Mouse (Mus musculus) frontal cortex, adult (tissue): ENCODE results near the gene Cd276.

Experiments
- ATAC-seq: cut with Nextera tagmentation; 2 replicates; pipeline ENCODE4 v1.9.2; 2017; ENCODE audit warnings: mild to moderate bottlenecking, moderate library complexity, mixed read lengths; ENCODE audit not compliant: low TSS enrichment

The Cd276 gene

DNA sequence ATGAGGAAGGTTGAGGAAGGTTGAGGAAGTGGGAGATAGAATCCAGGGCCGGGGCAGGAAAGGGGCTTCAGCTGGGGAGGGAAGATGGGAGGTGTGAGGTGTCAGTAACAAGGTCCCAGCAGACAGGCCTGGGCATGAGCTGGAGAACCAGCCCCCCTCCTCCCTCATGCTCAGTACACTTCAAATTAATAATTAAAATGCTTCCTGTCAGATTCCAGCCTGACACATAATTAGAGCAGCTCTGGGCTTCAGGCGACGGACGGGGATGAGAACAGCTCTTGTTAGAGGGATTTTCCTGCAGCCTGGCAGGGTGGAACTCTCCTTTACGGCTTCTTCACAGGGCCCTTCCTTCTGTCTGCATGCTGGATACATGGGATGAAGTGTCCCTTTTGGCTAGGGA, 41.5 kb downstream of the Cd276 start:
- no peak for ATAC-seq

DNA sequence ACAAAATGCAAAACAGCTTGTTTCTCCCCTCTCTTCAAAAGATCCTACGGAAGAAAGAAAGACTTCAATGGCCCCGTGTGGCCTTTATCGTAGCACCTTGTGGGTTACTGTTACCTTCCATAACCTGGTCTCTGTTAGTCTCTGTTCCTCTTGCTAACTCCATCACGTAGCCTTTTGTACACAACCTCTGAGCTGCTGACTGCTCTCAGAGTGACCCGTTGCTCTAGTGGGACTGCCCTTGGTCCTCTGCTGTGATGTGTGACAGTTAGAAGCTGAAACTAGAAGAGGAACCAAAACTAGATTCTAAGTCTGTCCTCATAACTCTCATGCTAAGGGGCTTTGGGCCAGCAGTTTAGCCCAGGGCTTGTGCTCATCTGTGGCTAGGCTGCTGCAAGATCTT, 44.8 kb downstream of the Cd276 start:
- ATAC-seq: no peak

DNA sequence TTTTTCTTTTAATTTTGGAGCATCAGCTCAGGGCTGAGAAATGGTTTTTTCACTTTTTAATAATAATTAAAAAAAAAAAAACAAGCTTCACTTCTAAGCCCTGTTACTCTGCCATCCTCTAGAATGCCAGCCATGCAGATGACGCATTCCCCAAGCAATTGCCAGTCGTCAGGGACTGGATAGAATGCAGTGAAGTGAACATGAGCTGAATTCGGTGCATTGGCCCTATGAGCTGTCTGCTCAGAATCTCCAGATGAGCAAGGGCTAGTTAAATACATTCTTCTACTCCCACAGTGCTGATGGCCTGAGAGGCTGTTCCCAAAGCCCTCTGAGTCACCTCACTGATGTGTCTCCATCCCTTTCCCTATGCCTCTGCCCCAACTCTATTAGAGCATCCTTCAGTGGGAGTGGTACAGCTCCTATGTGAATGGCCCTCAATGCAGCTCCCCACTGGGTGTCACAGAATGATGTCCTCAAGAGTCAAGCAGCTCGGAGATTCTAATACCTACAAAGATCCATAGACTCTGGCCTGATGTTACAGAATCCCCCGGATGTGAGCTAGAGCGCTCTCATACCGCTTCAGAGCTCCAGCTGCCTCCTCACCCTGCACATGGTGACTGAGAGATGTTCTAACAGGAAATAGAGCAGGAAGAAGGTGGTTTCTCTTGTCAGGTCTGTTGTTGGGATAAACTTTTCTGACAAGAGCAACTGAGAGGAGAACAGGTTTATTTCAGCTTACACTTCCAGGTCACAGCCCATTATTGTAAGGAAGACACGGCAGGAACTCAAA, 47.8 kb downstream of the Cd276 start:
- ATAC-seq: no peak

DNA sequence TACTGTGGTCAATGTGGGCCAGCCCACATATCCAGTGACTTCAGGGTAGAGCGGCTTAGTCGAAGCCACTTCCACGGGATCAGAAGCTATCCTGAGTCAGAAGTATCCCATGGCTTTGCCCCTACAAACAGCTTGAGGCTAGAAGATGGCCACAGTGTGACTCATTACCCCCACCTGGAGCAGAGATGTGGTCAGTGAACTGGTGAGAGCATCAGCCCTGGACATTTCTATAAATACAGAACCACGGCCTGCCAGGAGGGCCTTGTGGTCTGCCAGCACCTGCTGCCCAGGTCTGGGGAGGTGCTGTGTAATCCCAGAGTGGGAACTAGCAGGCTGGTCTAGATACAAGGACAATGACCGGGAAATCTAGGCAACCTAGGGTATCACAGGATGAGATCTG, 54.3 kb downstream of the Cd276 start:
- ATAC-seq: no peak

DNA sequence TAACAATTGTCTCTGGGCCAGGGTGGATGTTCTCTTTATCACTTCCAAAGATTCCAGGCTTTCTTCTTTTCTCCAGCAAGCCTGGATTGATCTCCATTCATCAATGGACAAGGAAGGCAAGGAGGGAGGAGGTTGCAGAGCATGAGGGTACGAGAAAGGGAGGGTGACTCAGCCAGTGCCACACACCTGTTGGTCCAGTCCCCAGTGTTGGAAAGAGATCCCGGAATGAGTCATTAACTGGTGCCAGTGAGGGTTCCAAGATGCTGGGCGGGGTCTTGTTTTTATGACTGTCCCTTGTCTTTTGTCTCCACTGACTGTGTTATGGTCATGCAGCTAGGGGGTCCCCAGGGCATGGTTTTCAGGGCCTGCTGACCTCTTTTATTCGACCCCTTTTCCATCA, 57.3 kb downstream of the Cd276 start:
- ATAC-seq: no peak

DNA sequence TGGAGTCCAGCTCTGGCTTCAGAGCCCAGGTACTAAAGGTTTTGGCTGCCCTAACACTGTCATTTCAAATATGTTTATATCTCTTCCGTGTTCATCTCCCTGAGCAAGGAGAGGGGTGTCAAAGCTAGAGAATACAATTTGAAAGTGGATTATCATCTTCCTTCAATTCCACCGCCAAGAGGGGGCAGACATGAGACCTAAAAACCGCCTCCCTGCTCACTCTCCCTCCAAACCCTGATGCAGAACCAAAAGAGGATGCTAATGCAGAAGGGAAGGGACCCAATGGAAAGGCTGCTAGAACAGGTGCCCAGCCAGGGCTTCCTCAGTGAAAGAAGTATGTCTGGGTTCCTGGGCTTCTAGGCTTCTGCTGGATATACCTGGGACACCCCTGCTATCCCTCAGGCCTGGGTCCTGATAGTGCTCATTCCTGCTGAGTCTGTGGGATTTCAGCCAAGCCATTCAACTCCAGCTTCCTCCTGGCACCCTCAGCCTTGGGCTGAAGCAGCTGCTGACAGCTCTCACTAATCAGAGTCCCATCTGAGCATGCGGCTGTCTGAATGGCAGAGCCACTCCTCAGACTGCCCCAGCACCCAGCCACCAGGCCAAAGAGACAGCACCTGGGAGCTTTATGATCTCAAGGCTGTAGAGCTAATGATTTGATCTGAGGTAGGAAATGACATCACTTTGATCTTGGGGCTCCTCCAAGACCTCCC, 58.6 kb downstream of the Cd276 start:
- peak; percentile 47 for ATAC-seq

DNA sequence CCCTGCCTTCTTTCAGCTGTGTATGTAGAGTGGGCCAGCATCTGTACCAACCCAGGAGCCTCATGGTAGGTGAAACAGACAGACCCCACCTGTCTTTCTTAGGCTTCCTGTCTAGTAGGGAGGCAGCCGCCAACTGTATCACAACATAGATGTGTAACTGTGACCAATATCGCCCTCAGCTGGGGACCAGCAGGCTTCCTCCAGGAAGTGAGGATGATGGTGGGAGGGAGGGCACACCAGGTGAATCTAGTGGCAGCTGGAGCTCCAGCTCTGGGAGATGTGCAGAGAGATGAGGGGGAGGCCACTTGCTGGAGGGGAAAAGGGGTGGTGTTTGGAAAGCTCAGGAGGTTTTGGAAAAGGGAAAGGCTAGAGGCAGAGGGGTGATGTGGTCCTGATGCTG, 60.2 kb downstream of the Cd276 start:
- peak; percentile 33 for ATAC-seq

DNA sequence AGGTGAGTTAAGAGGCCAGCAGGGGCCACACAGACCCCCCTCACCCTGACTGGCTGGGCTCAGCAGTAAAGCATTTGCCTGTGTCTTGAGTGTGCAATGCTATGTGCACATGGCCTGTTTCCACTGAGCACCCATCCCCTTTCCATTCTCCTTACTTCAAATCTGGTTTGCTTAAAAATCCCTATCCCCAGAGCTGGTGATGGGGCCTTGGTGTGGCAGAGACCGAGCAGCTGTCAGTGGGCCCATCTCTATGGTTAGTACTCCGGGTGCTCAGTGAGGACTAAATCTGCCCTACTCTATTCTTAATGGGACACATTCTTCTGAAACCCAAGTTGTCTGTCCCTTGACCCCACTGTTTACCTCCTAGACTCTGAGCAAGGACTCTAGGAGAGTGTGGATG, 64.8 kb downstream of the Cd276 start:
- ATAC-seq: no peak

DNA sequence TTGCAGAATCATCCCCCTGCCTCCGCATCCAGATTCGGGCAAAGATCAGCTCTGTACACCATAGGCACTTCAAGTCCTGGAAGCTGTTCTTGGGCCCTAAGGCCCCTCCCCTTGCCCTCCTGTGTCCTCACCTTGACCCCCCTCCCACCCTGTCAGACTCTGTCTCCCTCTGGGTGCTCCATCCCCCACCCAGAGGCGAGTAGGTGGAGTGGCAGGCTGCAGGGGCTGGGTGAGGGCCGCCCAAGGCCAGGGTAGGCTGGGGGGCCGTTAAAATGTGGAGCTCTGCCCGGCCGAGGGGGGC, 65.4 kb downstream of the Cd276 start:
- no peak for ATAC-seq

DNA sequence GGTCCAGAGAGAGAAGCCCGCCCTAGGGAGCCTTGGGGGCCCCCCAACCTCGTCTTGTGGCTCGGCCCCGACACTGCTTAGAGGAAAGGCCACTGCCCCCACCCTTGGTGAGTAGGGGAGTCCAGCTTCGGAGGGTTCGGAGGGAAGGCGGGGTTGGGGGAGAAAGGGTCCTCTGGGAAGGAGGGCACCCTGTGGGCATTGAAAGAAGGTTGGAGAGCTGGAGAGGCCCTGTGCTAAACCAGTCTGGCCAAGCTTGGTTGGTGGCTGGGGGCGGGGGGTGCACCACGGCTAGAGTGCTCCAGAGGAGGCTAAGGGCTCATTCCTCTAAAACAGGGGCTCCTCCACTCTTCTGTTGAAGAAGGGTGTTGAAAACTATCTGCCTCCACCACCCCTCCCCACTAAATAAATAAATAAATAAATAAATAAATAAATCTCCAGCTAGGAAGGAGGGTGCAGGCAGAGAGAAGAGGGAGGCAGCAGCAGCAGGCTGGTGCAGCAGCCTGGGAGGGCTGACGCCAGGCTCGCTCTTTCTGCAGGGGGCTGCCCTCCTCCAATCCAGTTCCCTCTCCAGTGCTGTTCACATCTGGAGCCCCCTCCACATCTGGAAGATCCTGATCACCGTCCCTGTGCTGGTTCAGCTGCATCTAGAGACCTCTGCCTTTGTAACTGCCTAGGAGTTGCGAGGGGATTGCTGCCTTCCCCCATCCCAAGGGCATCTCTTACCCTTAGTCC, 65.9 kb downstream of the Cd276 start:
- no peak for ATAC-seq

DNA sequence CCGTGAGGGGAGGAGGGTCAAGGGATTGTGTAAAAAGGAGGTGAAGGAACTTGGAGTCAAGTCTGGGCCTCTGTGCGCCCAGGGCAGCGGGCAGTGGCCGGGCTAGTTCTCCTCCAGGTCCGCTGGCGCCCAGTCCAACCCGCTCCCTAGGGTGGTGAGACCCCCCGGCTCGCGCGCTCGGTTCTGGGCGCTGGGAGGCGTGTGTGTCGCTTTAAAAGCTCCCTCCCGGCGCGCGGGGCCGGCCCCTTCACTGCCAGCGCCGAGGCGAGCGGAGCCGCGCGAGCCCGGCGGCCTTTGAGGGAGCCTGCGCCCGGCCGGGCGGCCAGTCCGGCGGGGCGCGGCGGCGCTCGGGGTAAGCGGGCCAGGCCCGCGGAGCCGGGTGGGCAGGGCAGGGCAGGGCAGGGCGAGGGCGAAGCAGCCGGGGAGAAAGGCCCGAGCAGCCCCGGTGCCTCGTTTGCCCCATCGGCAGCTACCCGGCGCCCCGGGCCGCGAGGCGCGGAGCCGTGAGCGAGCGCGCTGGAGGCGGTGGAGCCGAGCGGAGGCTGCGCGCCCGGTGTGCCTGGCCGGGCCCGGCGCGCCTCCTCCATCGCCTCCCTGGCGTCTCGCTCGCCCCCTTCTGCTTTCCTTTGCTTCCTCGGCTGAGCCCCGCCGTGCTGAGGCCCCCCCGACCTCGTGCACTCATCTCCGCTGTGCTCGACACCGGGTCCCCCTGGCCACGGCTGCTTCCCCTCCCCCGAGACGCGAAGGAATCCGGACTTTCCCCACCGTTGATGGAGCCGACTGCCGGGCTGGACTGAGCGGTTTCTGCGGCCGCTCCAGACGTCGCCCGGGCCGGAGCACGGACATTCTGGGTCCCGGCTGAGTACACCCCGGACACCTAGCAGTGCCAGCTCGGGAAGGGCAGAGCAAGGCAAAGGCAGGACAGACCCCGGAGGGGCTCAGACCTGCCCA, 67.1 kb downstream of the Cd276 start, which contains the start of gene Insyn1:
Gene Insyn1 (plus strand): TSS at position 753 of the 951 bp plus-strand sequence.
- ATAC-seq: peak; percentile 78

DNA sequence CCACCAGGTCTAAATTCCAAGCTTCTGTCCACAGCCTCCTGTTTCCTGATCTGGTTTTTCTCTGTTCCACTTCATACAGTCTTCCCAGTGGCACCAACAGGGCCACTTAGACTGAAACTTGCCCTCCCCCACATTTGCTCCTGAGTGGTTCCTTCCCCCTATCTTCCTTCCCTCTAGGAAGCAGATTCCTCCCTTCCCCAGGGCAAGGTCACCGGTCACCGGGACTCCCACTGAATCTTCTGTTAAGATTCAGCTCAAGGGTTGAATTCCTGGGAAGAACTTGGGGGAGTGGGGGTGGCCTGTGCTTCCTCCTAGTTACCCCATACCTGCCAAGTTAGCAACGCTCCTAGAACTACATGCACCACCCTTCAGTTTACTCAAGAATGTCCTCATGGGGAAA, 68.2 kb downstream of the Cd276 start:
- no peak for ATAC-seq
